Mouse (Mus musculus) bone marrow, adult 2 months (tissue): ENCODE measurements around the gene Pmepa1.

Source experiments
- CTCF ChIP-seq: fragments of 200-500 bp; IDR thresholded peaks from 2 replicates; pipeline ENCODE4 v1.5.1; 2011; ENCODE audit warnings: low read length, control low read depth; ENCODE audit not compliant: control insufficient read depth, insufficient read depth
- POLR2A ChIP-seq: fragments of 200-500 bp; IDR thresholded peaks from 2 replicates; pipeline ENCODE4 v1.6.1; 2011; ENCODE audit warnings: low read depth, mild to moderate bottlenecking, control low read depth, low read length, borderline replicate concordance; ENCODE audit not compliant: control insufficient read depth

GRCm38 (mm10) chr2:173184475-173185080 lies 91.8 kb downstream of the Pmepa1 start:
- TF ChIP-seq CTCF: no peak
- no peak for TF ChIP-seq POLR2A
